Mouse (Mus musculus): ENCODE results near the gene Zfp335. TPM values are rescaled to one million over a fixed set of nuclear protein-coding genes. Genes with fewer than 3 reads are reported as not detected.

Zfp335 gene
- polyA plus RNA-seq, 1 experiment from 2014 or later: 15.5 TPM

- 25% methylated on average over 13 of the region's 13 CpGs for WGBS
- DNase-seq (no peak), ATAC-seq (ENCODE audit: low FRiP score, low TSS enrichment) (no peak)
- Histone ChIP-seq H3K27ac (replicated peaks; ENCODE audit: low read depth, low read length) (no peak overlapping the region), H3K4me1 (ENCODE audit: control insufficient read depth, insufficient read depth, low read length) (0 out of 2 replicates have a peak, but pooled peaks cover 4% of the 10 kb centered on the region), H3K9me3 (ENCODE audit: control insufficient read depth, low read length) (no peaks in the 10 kb centered on the region), H3K9ac (replicated peaks; ENCODE audit: low read length) (no peak overlapping the region), H3K4me3 (replicated peaks; ENCODE audit: low read depth, low read length) (no peak overlapping the region), H3K36me3 (ENCODE audit: control insufficient read depth, insufficient read depth, low read length) (no peaks in the 10 kb centered on the region), H3K27me3 (ENCODE audit: control insufficient read depth, insufficient read depth, low read length) (peaks cover 44% of the 10 kb centered on the region), H3K4me2 (ENCODE audit: low read length) (no peak overlapping the region)
Observed at GRCm38 (mm10) chr2:164950501-164950900, 38.9 kb upstream of the Zfp335 start.

GRCm38 (mm10) chr2:164948962-164949361, 37.4 kb upstream of the Zfp335 start:
- H3K4me3 ChIP-seq (replicated peaks; ENCODE audit: low read depth, low read length): peak overlapping the region; percentile 21
- peak overlapping the region; percentile 34 for H3K4me2 ChIP-seq (ENCODE audit: low read length)
- H3K27ac ChIP-seq (replicated peaks; ENCODE audit: low read depth, low read length): no peak overlapping the region
- ATAC-seq (ENCODE audit: low FRiP score, low TSS enrichment): no peak
- WGBS: 5% methylated on average over 25 of the region's 25 CpGs
- H3K9ac ChIP-seq (replicated peaks; ENCODE audit: low read length): 0 out of 2 replicates have a peak overlapping the region, but pooled peaks have one; percentile 16
- H3K36me3 ChIP-seq (ENCODE audit: control insufficient read depth, insufficient read depth, low read length): no peaks in the 10 kb centered on the region
- 0 out of 2 replicates have a peak, but pooled peaks cover 4% of the 10 kb centered on the region for H3K4me1 ChIP-seq (ENCODE audit: control insufficient read depth, insufficient read depth, low read length)
- H3K27me3 ChIP-seq (ENCODE audit: control insufficient read depth, insufficient read depth, low read length): peaks cover 44% of the 10 kb centered on the region
- no peak for DNase-seq
- no peaks in the 10 kb centered on the region for H3K9me3 ChIP-seq (ENCODE audit: control insufficient read depth, low read length)

DNA sequence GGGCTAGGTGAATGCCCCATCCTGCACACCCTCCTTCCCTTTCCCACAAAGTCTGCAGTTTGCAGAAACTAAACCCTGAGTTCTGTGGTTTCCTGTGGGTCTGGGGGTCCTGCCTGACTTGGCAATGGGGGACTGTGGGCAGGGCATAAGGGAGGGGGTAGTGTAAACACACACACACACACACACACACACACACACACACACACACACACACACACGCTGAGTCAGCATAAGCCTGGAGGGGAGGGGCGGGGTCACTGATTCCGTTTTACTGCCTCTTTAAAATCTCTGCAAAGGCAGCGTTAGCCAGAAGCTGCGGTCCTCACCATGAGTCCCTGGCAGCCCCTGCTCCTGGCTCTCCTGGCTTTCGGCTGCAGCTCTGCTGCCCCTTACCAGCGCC, 36.4 kb upstream of the Zfp335 start:
- H3K27me3 ChIP-seq (ENCODE audit: control insufficient read depth, insufficient read depth, low read length): peaks cover 42% of the 10 kb centered on the region
- no peak overlapping the region for H3K4me3 ChIP-seq (replicated peaks; ENCODE audit: low read depth, low read length)

DNA sequence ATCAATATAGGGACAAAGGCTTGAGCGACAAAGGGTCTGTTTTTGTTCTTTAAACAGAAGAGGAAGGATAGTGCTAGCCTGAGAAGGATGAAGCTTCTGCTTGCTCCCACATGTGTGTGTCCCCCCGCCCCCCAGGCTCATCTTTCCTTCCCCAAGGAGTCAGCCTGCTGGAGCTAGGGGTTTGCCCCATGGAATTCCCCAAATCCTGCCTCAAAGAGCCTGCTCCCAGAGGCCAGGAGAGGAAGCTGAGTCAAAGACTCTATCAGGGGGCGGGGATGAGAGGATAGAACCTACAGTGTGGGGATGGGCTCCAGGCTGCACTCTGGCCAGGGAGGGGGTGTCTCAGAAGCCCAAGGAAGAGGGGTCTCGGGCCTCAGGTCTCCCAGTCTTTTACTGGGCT, 35.9 kb upstream of the Zfp335 start:
- DNase-seq (no peak), ATAC-seq (ENCODE audit: low FRiP score, low TSS enrichment) (no peak)
- no peak overlapping the region for H3K4me3 ChIP-seq (replicated peaks; ENCODE audit: low read depth, low read length)
- H3K27ac ChIP-seq (replicated peaks; ENCODE audit: low read depth, low read length): no peak overlapping the region
- no peaks in the 10 kb centered on the region for H3K36me3 ChIP-seq (ENCODE audit: control insufficient read depth, insufficient read depth, low read length)
- 32% methylated on average over 4 of the region's 4 CpGs for WGBS
- no peak overlapping the region for H3K4me2 ChIP-seq (ENCODE audit: low read length)
- H3K4me1 ChIP-seq (ENCODE audit: control insufficient read depth, insufficient read depth, low read length): 0 out of 2 replicates have a peak, but pooled peaks cover 4% of the 10 kb centered on the region
- peaks cover 39% of the 10 kb centered on the region for H3K27me3 ChIP-seq (ENCODE audit: control insufficient read depth, insufficient read depth, low read length)
- no peaks in the 10 kb centered on the region for H3K9me3 ChIP-seq (ENCODE audit: control insufficient read depth, low read length)
- H3K9ac ChIP-seq (replicated peaks; ENCODE audit: low read length): no peak overlapping the region

More for the DNA sequence above, 36.4 kb upstream of the Zfp335 start:
- Histone ChIP-seq H3K4me1 (ENCODE audit: control insufficient read depth, insufficient read depth, low read length) (0 out of 2 replicates have a peak, but pooled peaks cover 4% of the 10 kb centered on the region), H3K9ac (replicated peaks; ENCODE audit: low read length) (no peak overlapping the region), H3K27ac (replicated peaks; ENCODE audit: low read depth, low read length) (no peak overlapping the region), H3K36me3 (ENCODE audit: control insufficient read depth, insufficient read depth, low read length) (no peaks in the 10 kb centered on the region), H3K4me2 (ENCODE audit: low read length) (no peak overlapping the region), H3K9me3 (ENCODE audit: control insufficient read depth, low read length) (no peaks in the 10 kb centered on the region)
- 5% methylated on average over 7 of the region's 7 CpGs for WGBS
- DNase-seq (no peak), ATAC-seq (ENCODE audit: low FRiP score, low TSS enrichment) (no peak)

GRCm38 (mm10) chr2:164942692-164943290, 31.2 kb upstream of the Zfp335 start:
- ATAC-seq (ENCODE audit: low FRiP score, low TSS enrichment) (no peak), DNase-seq (no peak)
- H3K27ac ChIP-seq (replicated peaks; ENCODE audit: low read depth, low read length): no peak overlapping the region
- no peaks in the 10 kb centered on the region for H3K36me3 ChIP-seq (ENCODE audit: control insufficient read depth, insufficient read depth, low read length)
- H3K27me3 ChIP-seq (ENCODE audit: control insufficient read depth, insufficient read depth, low read length): 0 out of 2 replicates have a peak, but pooled peaks cover 9% of the 10 kb centered on the region
- H3K4me2 ChIP-seq (ENCODE audit: low read length): no peak overlapping the region
- H3K4me1 ChIP-seq (ENCODE audit: control insufficient read depth, insufficient read depth, low read length): peaks cover 18% of the 10 kb centered on the region; the same call in 1 of the 2 replicates
- 13% methylated on average over 5 of the region's 5 CpGs for WGBS
- H3K9me3 ChIP-seq (ENCODE audit: control insufficient read depth, low read length): no peaks in the 10 kb centered on the region
- H3K9ac ChIP-seq (replicated peaks; ENCODE audit: low read length): no peak overlapping the region
- H3K4me3 ChIP-seq (replicated peaks; ENCODE audit: low read depth, low read length): no peak overlapping the region

- Histone ChIP-seq H3K9me3 (ENCODE audit: control insufficient read depth, low read length) (no peaks in the 10 kb centered on the region), H3K36me3 (ENCODE audit: control insufficient read depth, insufficient read depth, low read length) (no peaks in the 10 kb centered on the region), H3K27ac (replicated peaks; ENCODE audit: low read depth, low read length) (peak within 1 kb of the TSS; percentile 81), H3K4me3 (replicated peaks; ENCODE audit: low read depth, low read length) (no peak within 1 kb of the TSS), H3K9ac (replicated peaks; ENCODE audit: low read length) (no peak within 1 kb of the TSS), H3K4me2 (ENCODE audit: low read length) (no peak within 1 kb of the TSS), H3K27me3 (ENCODE audit: control insufficient read depth, insufficient read depth, low read length) (0 out of 2 replicates have a peak, but pooled peaks cover 4% of the 10 kb centered on the region), H3K4me1 (ENCODE audit: control insufficient read depth, insufficient read depth, low read length) (peaks cover 18% of the 10 kb centered on the region; the same call in 1 of the 2 replicates)
- DNase-seq (no peak), ATAC-seq (ENCODE audit: low FRiP score, low TSS enrichment) (no peak)
- 26% methylated on average over 10 of the region's 10 CpGs for WGBS
Observed at GRCm38 (mm10) chr2:164940140-164940830, 28.7 kb upstream of the Zfp335 start, which contains the start of gene Mmp9. TSS of gene Mmp9 (plus strand) at chr2:164940780.

DNA sequence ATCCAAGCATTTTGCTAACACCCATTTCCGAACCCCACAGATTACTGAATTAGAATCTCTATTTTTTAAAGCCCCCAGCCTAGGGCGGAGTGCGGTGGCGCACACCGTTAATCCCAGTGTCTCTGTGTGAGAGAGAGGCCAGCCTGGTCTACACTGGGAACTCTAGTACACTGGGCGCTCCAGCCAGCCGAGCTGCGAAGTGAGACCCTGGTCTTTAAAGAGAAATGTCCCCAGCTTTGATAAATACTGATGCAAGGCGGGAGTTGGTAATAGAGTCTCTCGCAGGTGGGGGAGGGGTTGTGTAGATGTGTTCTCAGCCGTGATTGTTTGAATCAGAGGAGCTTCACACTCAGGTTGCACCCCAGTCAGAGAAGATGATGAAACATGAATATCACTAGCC, 27.5 kb upstream of the Zfp335 start:
- Histone ChIP-seq H3K9ac (replicated peaks; ENCODE audit: low read length) (peak overlapping the region; percentile 45), H3K36me3 (ENCODE audit: control insufficient read depth, insufficient read depth, low read length) (no peaks in the 10 kb centered on the region), H3K4me3 (replicated peaks; ENCODE audit: low read depth, low read length) (peak overlapping the region; percentile 32), H3K4me1 (ENCODE audit: control insufficient read depth, insufficient read depth, low read length) (peaks cover 18% of the 10 kb centered on the region; the same call in 1 of the 2 replicates), H3K9me3 (ENCODE audit: control insufficient read depth, low read length) (no peaks in the 10 kb centered on the region), H3K27me3 (ENCODE audit: control insufficient read depth, insufficient read depth, low read length) (0 out of 2 replicates have a peak, but pooled peaks cover 4% of the 10 kb centered on the region), H3K4me2 (ENCODE audit: low read length) (peak overlapping the region; percentile 67), H3K27ac (replicated peaks; ENCODE audit: low read depth, low read length) (peak overlapping the region; percentile 81)
- WGBS: under 1% methylated on average over 11 of the region's 11 CpGs
- peak; percentile 70 for DNase-seq
- ATAC-seq (ENCODE audit: low FRiP score, low TSS enrichment): peak; percentile 49; the same call in 1 of the 2 replicates

- Histone ChIP-seq H3K9me3 (ENCODE audit: control insufficient read depth, low read length) (no peaks in the 10 kb centered on the region), H3K27me3 (ENCODE audit: control insufficient read depth, insufficient read depth, low read length) (0 out of 2 replicates have a peak, but pooled peaks cover 4% of the 10 kb centered on the region), H3K9ac (replicated peaks; ENCODE audit: low read length) (peak overlapping the region; percentile 45), H3K4me1 (ENCODE audit: control insufficient read depth, insufficient read depth, low read length) (peaks cover 18% of the 10 kb centered on the region; the same call in 1 of the 2 replicates), H3K36me3 (ENCODE audit: control insufficient read depth, insufficient read depth, low read length) (no peaks in the 10 kb centered on the region), H3K4me3 (replicated peaks; ENCODE audit: low read depth, low read length) (peak overlapping the region; percentile 32), H3K27ac (replicated peaks; ENCODE audit: low read depth, low read length) (peak overlapping the region; percentile 81), H3K4me2 (ENCODE audit: low read length) (peak overlapping the region; percentile 67)
- WGBS: 3% methylated on average over 39 of the region's 39 CpGs
- peak; percentile 87 for ATAC-seq (ENCODE audit: low FRiP score, low TSS enrichment)
- DNase-seq: peak; percentile 86
Observed at GRCm38 (mm10) chr2:164938146-164939091, 26.9 kb upstream of the Zfp335 start.
